Mouse (Mus musculus): ENCODE results near the gene Lrp2.

- TF ChIP-seq CTCF (IDR thresholded peaks at IDR 0.05; ENCODE audit: low read depth, low read length) = peak; percentile 18
- no peak for TF ChIP-seq POLR2A (IDR thresholded peaks at IDR 0.05; ENCODE audit: insufficient read depth, low read length)
These were observed 157.7 kb downstream of the Lrp2 start for GRCm38 (mm10) chr2:69428116-69428515.

Measured in ES-Bruce4 (cell line).